Mouse (Mus musculus) hindbrain, embryonic 13.5 days (tissue): ENCODE results near the gene Iqck. TPM values are rescaled to one million over a fixed set of nuclear protein-coding genes. Genes with fewer than 3 reads are reported as not detected.

ENCODE experiments used
- ATAC-seq: fragments of 200-750 bp; cut with Nextera tagmentation; 2 replicates; pipeline ENCODE4 v1.8.0; 2017; ENCODE audit warnings: moderate TSS enrichment; ENCODE audit not compliant: low FRiP score
- H3K27ac ChIP-seq: fragments of 300-500 bp; sonication (generic); 2 replicates; pipeline ENCODE4 v1.5.1; 2015; ENCODE audit warnings: inconsistent platforms, mild to moderate bottlenecking, moderate library complexity
- H3K27me3 ChIP-seq: fragments of 300-500 bp; sonication (generic); 2 replicates; pipeline ENCODE4 v1.6.1; 2015; ENCODE audit warnings: mild to moderate bottlenecking, inconsistent platforms
- H3K36me3 ChIP-seq: fragments of 300-500 bp; sonication (generic); 2 replicates; pipeline ENCODE4 v1.6.1; 2015; ENCODE audit warnings: mild to moderate bottlenecking, inconsistent platforms
- H3K4me1 ChIP-seq: fragments of 300-500 bp; sonication (generic); replicated peaks from 2 replicates; pipeline ENCODE4 v1.6.1; 2015; ENCODE audit warnings: inconsistent platforms
- H3K4me2 ChIP-seq: fragments of 300-500 bp; sonication (generic); 2 replicates; pipeline ENCODE4 v1.6.1; 2015; ENCODE audit warnings: inconsistent platforms, mild to moderate bottlenecking, moderate library complexity
- H3K4me3 ChIP-seq: fragments of 300-500 bp; sonication (generic); 2 replicates; pipeline ENCODE4 v1.5.1; 2015; ENCODE audit warnings: mild to moderate bottlenecking, inconsistent platforms
- H3K9ac ChIP-seq: fragments of 300-500 bp; sonication (generic); 2 replicates; pipeline ENCODE4 v1.6.1; 2015; ENCODE audit warnings: mild to moderate bottlenecking, inconsistent platforms
- H3K9me3 ChIP-seq: fragments of 300-500 bp; sonication (generic); 2 replicates; pipeline ENCODE4 v1.6.1; 2016; ENCODE audit warnings: inconsistent platforms
- WGBS: fragments of 180-500 bp; shearing (Covaris S2); methylation state at CpG from one replicate; pipeline ENCODE4 v1.1.7; 2015; 5-methylcytosine and 5-hydroxymethylcytosine counted together
- polyA plus RNA-seq: library from polyadenylated mRNA; unstranded; fragments of >200 nt; fragmentation: Nextera tagmentation; extraction: Ambion mirVana; gene quantifications from 2 replicates; pipeline ENCODE4 v1.2.1, GENCODE M21; 2015

The Iqck gene
- polyA plus RNA-seq, 1 experiment from 2014 or later, result 3.7 TPM

DNA sequence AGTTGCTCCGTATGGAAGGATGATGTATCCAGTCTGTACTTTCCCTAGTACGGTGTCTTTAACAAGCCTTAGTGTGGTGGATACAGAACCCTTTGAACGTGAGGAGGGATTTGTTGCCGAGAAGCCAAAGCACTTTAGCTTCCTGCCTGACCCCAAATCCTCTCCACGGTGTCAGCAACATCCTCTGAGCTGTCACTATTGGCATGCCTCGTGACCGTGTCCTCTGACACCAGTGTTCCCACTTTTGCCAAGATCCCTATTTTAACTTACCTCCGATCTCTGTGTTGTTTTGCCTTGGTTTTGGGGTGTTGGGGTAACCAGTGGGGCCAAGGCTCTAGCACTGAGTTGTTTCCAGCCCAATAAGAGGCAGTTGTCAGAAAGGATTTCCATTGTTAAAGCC, 115.9 kb downstream of the Iqck start:
- no peak overlapping the region for H3K4me3 ChIP-seq
- 84% methylated on average over 8 of the region's 8 CpGs for WGBS
- H3K9me3 ChIP-seq, result no peaks in the 10 kb centered on the region
- H3K9ac ChIP-seq, result no peak overlapping the region
- H3K4me1 ChIP-seq, result peaks cover 36% of the 10 kb centered on the region
- ATAC-seq, result no peak
- peaks cover 15% of the 10 kb centered on the region for H3K36me3 ChIP-seq
- no peaks in the 10 kb centered on the region for H3K27me3 ChIP-seq
- H3K27ac ChIP-seq, result no peak overlapping the region
- no peak overlapping the region for H3K4me2 ChIP-seq

DNA sequence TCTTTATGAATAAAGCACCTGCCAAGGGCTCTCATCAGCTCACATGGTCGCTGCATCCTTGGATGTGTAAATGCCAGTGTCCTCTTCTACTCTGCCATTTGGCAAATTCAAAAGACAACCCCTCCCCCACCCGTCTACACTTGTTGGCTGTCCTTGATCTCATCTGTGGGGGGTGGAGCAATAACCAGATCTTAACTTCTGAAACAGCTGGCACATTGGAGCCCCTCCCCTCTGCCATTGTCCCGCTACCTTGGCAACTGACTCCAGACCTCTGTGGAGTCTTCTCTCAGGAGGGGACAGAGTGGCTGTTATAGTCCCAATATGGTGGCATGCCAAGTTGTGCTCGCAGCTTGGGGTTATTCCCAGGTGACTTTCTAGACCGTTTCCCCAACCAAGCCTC, 116.8 kb downstream of the Iqck start:
- Histone ChIP-seq H3K36me3 (peaks cover 15% of the 10 kb centered on the region), H3K9me3 (no peaks in the 10 kb centered on the region), H3K4me3 (no peak overlapping the region), H3K9ac (no peak overlapping the region), H3K4me2 (no peak overlapping the region), H3K4me1 (peaks cover 45% of the 10 kb centered on the region), H3K27ac (peak overlapping the region; percentile 66; the same call in 1 of the 2 replicates), H3K27me3 (no peaks in the 10 kb centered on the region)
- peak; percentile 51; the same call in 1 of the 2 replicates for ATAC-seq
- WGBS, result 25% methylated on average over 5 of the region's 5 CpGs

- 80% methylated on average over 4 of the region's 4 CpGs for WGBS
- no peak for ATAC-seq
- H3K4me1 ChIP-seq, result peaks cover 55% of the 10 kb centered on the region
These were observed 117.8 kb downstream of the Iqck start for GRCm38 (mm10) chr7:118973377-118973776.

DNA sequence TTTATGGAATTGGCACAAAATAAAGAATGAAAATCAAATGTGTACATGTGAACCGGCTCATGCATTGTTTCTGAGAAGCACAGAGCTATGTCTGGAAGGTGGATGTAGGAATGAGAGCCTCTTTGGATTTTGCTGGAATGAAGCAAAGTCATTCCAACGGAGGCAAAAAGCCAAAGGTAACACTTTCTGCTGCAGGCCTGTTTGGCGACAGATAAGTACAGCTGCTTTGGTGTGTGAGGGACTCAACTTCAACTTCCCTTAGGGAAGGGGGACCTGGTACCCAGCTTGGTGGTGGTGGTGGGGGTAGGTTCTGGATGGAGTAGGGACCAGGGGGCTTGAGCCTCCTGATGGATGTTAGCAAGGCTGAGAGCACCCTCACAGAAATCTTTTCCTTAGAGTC, 120.3 kb downstream of the Iqck start:
- Histone ChIP-seq H3K4me2 (peak overlapping the region; percentile 45), H3K27ac (peak overlapping the region; percentile 74), H3K9me3 (no peaks in the 10 kb centered on the region), H3K4me1 (peaks cover 67% of the 10 kb centered on the region), H3K27me3 (no peaks in the 10 kb centered on the region), H3K4me3 (peak overlapping the region; percentile 28; the same call in 1 of the 2 replicates), H3K9ac (peak overlapping the region; percentile 59), H3K36me3 (peaks cover 15% of the 10 kb centered on the region)
- ATAC-seq, result no peak
- 84% methylated on average over 3 of the region's 3 CpGs for WGBS

More at GRCm38 (mm10) chr7:118973377-118973776, 117.8 kb downstream of the Iqck start:
- H3K36me3 ChIP-seq, result peaks cover 15% of the 10 kb centered on the region
- peak overlapping the region; percentile 66 for H3K27ac ChIP-seq
- H3K27me3 ChIP-seq, result no peaks in the 10 kb centered on the region
- H3K4me3 ChIP-seq, result no peak overlapping the region
- H3K9me3 ChIP-seq, result no peaks in the 10 kb centered on the region
- no peak overlapping the region for H3K9ac ChIP-seq
- no peak overlapping the region for H3K4me2 ChIP-seq

- ATAC-seq, result peak; percentile 62
- Histone ChIP-seq H3K9me3 (no peaks in the 10 kb centered on the region), H3K27me3 (no peaks in the 10 kb centered on the region), H3K4me2 (peak overlapping the region; percentile 45), H3K36me3 (peaks cover 10% of the 10 kb centered on the region), H3K4me1 (peaks cover 71% of the 10 kb centered on the region), H3K27ac (peak overlapping the region; percentile 74), H3K4me3 (peak overlapping the region; percentile 28), H3K9ac (peak overlapping the region; percentile 59)
- 30% methylated on average over 14 of the region's 14 CpGs for WGBS
These were observed 121.0 kb downstream of the Iqck start for GRCm38 (mm10) chr7:118976414-118977166.

GRCm38 (mm10) chr7:118977167-118977543, 121.6 kb downstream of the Iqck start:
- peak overlapping the region; percentile 74 for H3K27ac ChIP-seq
- H3K27me3 ChIP-seq, result no peaks in the 10 kb centered on the region
- peaks cover 9% of the 10 kb centered on the region for H3K36me3 ChIP-seq
- no peak for ATAC-seq
- H3K9ac ChIP-seq, result no peak overlapping the region
- H3K9me3 ChIP-seq, result no peaks in the 10 kb centered on the region
- peak overlapping the region; percentile 45; the same call in 1 of the 2 replicates for H3K4me2 ChIP-seq
- no peak overlapping the region for H3K4me3 ChIP-seq
- WGBS, result 71% methylated on average over 10 of the region's 10 CpGs
- H3K4me1 ChIP-seq, result peaks cover 70% of the 10 kb centered on the region

GRCm38 (mm10) chr7:118979121-118979520, 123.6 kb downstream of the Iqck start:
- H3K4me3 ChIP-seq, result no peak overlapping the region
- no peak overlapping the region for H3K9ac ChIP-seq
- no peak for ATAC-seq
- no peak overlapping the region for H3K27ac ChIP-seq
- WGBS, result 86% methylated on average over 7 of the region's 7 CpGs
- H3K36me3 ChIP-seq, result peaks cover 19% of the 10 kb centered on the region
- no peak overlapping the region for H3K4me2 ChIP-seq
- peaks cover 66% of the 10 kb centered on the region for H3K4me1 ChIP-seq
- no peaks in the 10 kb centered on the region for H3K9me3 ChIP-seq
- H3K27me3 ChIP-seq, result no peaks in the 10 kb centered on the region

DNA sequence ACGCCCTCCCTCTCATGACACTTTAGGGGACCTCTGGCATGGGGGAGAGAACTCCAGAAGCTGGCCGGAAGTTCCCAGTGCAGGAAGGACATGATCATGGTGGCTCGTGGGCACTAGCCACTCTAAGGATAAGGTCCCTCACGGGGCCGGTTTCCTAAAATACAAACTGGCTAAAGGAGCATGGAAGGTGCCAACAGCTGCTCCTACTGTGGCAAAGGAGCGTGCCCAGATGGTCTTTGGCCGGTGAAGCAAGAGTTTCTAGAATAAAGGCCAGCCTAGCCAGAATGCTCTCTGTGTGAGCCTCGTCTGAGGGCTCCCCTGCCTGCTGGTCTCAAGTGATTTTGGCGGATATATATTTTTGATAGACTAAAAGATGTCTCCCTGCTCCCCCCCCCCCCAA, 124.2 kb downstream of the Iqck start:
- no peak overlapping the region for H3K9ac ChIP-seq
- WGBS, result 83% methylated on average over 9 of the region's 9 CpGs
- peaks cover 70% of the 10 kb centered on the region for H3K4me1 ChIP-seq
- H3K27ac ChIP-seq, result no peak overlapping the region
- H3K4me2 ChIP-seq, result no peak overlapping the region
- H3K4me3 ChIP-seq, result no peak overlapping the region
- no peak for ATAC-seq
- no peaks in the 10 kb centered on the region for H3K27me3 ChIP-seq
- peaks cover 15% of the 10 kb centered on the region for H3K36me3 ChIP-seq
- no peaks in the 10 kb centered on the region for H3K9me3 ChIP-seq

DNA sequence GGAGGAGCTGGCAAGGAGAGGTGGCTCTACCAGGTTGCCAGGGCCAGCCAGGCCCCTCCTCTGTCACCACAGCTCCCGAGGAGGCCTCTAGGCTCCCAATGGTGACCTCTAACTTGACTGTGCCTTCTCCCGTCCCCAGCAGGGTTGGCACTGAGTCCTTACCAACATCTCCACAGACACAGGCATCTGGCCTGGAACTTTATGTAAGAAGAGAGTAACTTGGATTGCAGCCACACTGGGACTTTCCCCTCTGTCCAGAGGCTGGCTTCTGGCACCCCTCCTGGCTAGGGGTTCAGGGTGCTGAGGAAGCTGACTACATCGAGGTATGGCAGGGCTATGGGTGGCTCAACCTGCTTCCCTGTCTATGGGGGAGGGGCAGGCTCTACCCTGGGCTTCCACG, 125.8 kb downstream of the Iqck start:
- peaks cover 65% of the 10 kb centered on the region for H3K4me1 ChIP-seq

GRCm38 (mm10) chr7:118981831-118982230, 126.3 kb downstream of the Iqck start:
- 94% methylated on average over 5 of the region's 5 CpGs for WGBS
- no peaks in the 10 kb centered on the region for H3K27me3 ChIP-seq
- H3K9me3 ChIP-seq, result no peaks in the 10 kb centered on the region
- no peak overlapping the region for H3K27ac ChIP-seq
- no peak for ATAC-seq
- peaks cover 65% of the 10 kb centered on the region for H3K4me1 ChIP-seq
- no peak overlapping the region for H3K9ac ChIP-seq
- peaks cover 15% of the 10 kb centered on the region for H3K36me3 ChIP-seq
- H3K4me2 ChIP-seq, result no peak overlapping the region
- H3K4me3 ChIP-seq, result no peak overlapping the region

More for the DNA sequence above, 125.8 kb downstream of the Iqck start:
- H3K9me3 ChIP-seq, result no peaks in the 10 kb centered on the region
- H3K4me3 ChIP-seq, result no peak overlapping the region
- H3K27ac ChIP-seq, result no peak overlapping the region
- H3K27me3 ChIP-seq, result no peaks in the 10 kb centered on the region
- no peak overlapping the region for H3K4me2 ChIP-seq
- 71% methylated on average over 4 of the region's 4 CpGs for WGBS
- no peak overlapping the region for H3K9ac ChIP-seq
- H3K36me3 ChIP-seq, result peaks cover 15% of the 10 kb centered on the region
- no peak for ATAC-seq

GRCm38 (mm10) chr7:118982586-118982985, 127.0 kb downstream of the Iqck start:
- Histone ChIP-seq H3K4me1 (peaks cover 64% of the 10 kb centered on the region), H3K27ac (no peak overlapping the region), H3K9ac (no peak overlapping the region), H3K9me3 (no peaks in the 10 kb centered on the region), H3K4me2 (no peak overlapping the region), H3K27me3 (no peaks in the 10 kb centered on the region), H3K36me3 (peaks cover 15% of the 10 kb centered on the region), H3K4me3 (no peak overlapping the region)
- ATAC-seq, result no peak
- 84% methylated on average over 4 of the region's 4 CpGs for WGBS

DNA sequence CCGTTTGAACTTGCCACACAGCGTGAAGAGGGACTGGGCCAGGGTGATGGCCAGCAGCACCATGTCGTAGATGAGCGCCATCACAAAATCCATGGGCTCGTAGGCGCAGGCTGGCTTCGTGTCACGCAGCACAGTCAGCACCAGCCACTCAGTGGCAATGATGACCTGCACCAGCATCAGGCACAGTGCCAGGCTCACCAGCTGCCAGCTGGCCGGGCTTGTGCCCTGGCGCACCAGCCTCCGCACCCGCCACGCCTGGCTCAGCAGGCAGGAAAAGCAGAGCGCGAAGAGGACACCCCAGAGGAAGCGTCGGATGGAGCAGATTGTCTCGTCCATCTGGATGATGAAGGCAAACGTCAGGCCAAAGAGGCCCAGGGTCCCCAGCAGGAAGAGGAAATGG, 128.4 kb downstream of the Iqck start:
- Histone ChIP-seq H3K27me3 (no peaks in the 10 kb centered on the region), H3K9me3 (no peaks in the 10 kb centered on the region), H3K36me3 (peaks cover 15% of the 10 kb centered on the region), H3K4me1 (peaks cover 57% of the 10 kb centered on the region), H3K4me3 (no peak overlapping the region), H3K27ac (peak overlapping the region; percentile 52; the same call in 1 of the 2 replicates), H3K9ac (no peak overlapping the region), H3K4me2 (no peak overlapping the region)
- 70% methylated on average over 19 of the region's 19 CpGs for WGBS
- ATAC-seq, result peak; percentile 62

DNA sequence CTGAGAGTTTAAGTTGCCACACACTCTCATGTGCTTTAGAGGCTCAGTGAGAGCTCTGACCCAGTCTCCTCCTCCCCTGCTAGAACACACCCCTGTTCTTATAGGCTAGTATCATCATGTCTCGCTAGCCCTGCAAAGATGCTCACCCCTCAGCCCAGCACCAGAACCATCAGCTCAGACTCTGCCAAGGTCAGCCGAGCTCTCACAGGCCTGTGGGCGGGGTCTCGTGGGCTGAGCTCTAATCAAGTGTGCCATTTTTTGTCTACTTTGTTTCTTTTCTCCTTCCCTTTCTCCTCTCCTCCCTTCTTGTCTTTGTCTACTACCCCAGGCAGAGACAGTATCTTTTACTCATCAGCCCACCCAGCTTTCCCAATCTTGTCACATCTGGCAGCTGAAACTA, 130.2 kb downstream of the Iqck start:
- Histone ChIP-seq H3K4me3 (no peak overlapping the region), H3K27me3 (no peaks in the 10 kb centered on the region), H3K36me3 (peaks cover 15% of the 10 kb centered on the region), H3K4me2 (no peak overlapping the region), H3K27ac (no peak overlapping the region), H3K9ac (no peak overlapping the region), H3K4me1 (peaks cover 65% of the 10 kb centered on the region), H3K9me3 (no peaks in the 10 kb centered on the region)
- ATAC-seq, result no peak
- 74% methylated on average over 4 of the region's 4 CpGs for WGBS
